Mouse (Mus musculus): ENCODE measurements at regions not wholly inside any gene's neighbourhood (a gene's known extent, or its start where the extent isn't known, plus 50 kb on each side); places are given as distances from the start of the nearest gene placed in this dataset.

GRCm38 (mm10) chr12:10878791-10879190 lies 272.1 kb downstream of the Kcns3 start:
- Histone ChIP-seq H3K4me1 (ENCODE audit: insufficient read depth, low read length) (no peaks in the 10 kb centered on the region), H3K4me3 (ENCODE audit: low read length) (no peak overlapping the region), H3K27ac (no peak overlapping the region), H3K27me3 (ENCODE audit: insufficient read depth, low read length) (no peaks in the 10 kb centered on the region), H3K4me2 (ENCODE audit: low read depth, low read length) (no peak overlapping the region), H3K36me3 (ENCODE audit: insufficient read depth, low read length) (no peaks in the 10 kb centered on the region), H3K9ac (replicated peaks; ENCODE audit: low read length) (no peak overlapping the region), H3K9me3 (ENCODE audit: low read length) (no peaks in the 10 kb centered on the region)
- TF ChIP-seq CTCF (IDR thresholded peaks at IDR 0.05; ENCODE audit: low read depth) = no peak
- no peak for DNase-seq (ENCODE audit: low spot score)
- ATAC-seq = no peak

- no peak for TF ChIP-seq CTCF (IDR thresholded peaks at IDR 0.05; ENCODE audit: low read depth)
- ATAC-seq (no peak), DNase-seq (ENCODE audit: low spot score) (no peak)
- H3K9ac ChIP-seq (replicated peaks; ENCODE audit: low read length) = no peak overlapping the region
- H3K4me3 ChIP-seq (ENCODE audit: low read length) = no peak overlapping the region
- no peaks in the 10 kb centered on the region for H3K4me1 ChIP-seq (ENCODE audit: insufficient read depth, low read length)
- H3K9me3 ChIP-seq (ENCODE audit: low read length) = no peaks in the 10 kb centered on the region
- no peaks in the 10 kb centered on the region for H3K36me3 ChIP-seq (ENCODE audit: insufficient read depth, low read length)
- no peaks in the 10 kb centered on the region for H3K27me3 ChIP-seq (ENCODE audit: insufficient read depth, low read length)
- WGBS = 28% methylated on average over 9 of the region's 9 CpGs
- H3K4me2 ChIP-seq (ENCODE audit: low read depth, low read length) = no peak overlapping the region
- H3K27ac ChIP-seq = no peak overlapping the region
These were observed 276.0 kb downstream of the Kcns3 start for GRCm38 (mm10) chr12:10874589-10875554.

GRCm38 (mm10) chr12:10873716-10874401 lies 277.0 kb downstream of the Kcns3 start:
- ATAC-seq = no peak
- 63% methylated on average over 4 of the region's 4 CpGs for WGBS

GRCm38 (mm10) chr12:10867674-10868635 lies 282.9 kb downstream of the Kcns3 start:
- Histone ChIP-seq H3K4me2 (ENCODE audit: low read depth, low read length) (no peak overlapping the region), H3K27me3 (ENCODE audit: insufficient read depth, low read length) (no peaks in the 10 kb centered on the region), H3K9ac (replicated peaks; ENCODE audit: low read length) (no peak overlapping the region), H3K4me3 (ENCODE audit: low read length) (no peak overlapping the region), H3K9me3 (ENCODE audit: low read length) (no peaks in the 10 kb centered on the region), H3K36me3 (ENCODE audit: insufficient read depth, low read length) (no peaks in the 10 kb centered on the region), H3K4me1 (ENCODE audit: insufficient read depth, low read length) (peaks cover 6% of the 10 kb centered on the region; the same call in 1 of the 2 replicates), H3K27ac (no peak overlapping the region)
- TF ChIP-seq CTCF (IDR thresholded peaks at IDR 0.05; ENCODE audit: low read depth) = no peak
- ATAC-seq (peak; percentile 69), DNase-seq (ENCODE audit: low spot score) (peak; percentile 23)
- 53% methylated on average over 15 of the region's 15 CpGs for WGBS

More at GRCm38 (mm10) chr12:10873716-10874401, 277.0 kb downstream of the Kcns3 start:
- Histone ChIP-seq H3K4me3 (ENCODE audit: low read length) (no peak overlapping the region), H3K27ac (no peak overlapping the region), H3K9ac (replicated peaks; ENCODE audit: low read length) (no peak overlapping the region), H3K9me3 (ENCODE audit: low read length) (no peaks in the 10 kb centered on the region), H3K4me1 (ENCODE audit: insufficient read depth, low read length) (no peaks in the 10 kb centered on the region), H3K36me3 (ENCODE audit: insufficient read depth, low read length) (no peaks in the 10 kb centered on the region), H3K27me3 (ENCODE audit: insufficient read depth, low read length) (no peaks in the 10 kb centered on the region), H3K4me2 (ENCODE audit: low read depth, low read length) (no peak overlapping the region)
- no peak for DNase-seq (ENCODE audit: low spot score)
- no peak for TF ChIP-seq CTCF (IDR thresholded peaks at IDR 0.05; ENCODE audit: low read depth)

GRCm38 (mm10) chr12:10866907-10867538 lies 283.8 kb downstream of the Kcns3 start:
- peak; percentile 74 for DNase-seq (ENCODE audit: low spot score)
- TF ChIP-seq CTCF (IDR thresholded peaks at IDR 0.05; ENCODE audit: low read depth) = no peak
- Histone ChIP-seq H3K36me3 (ENCODE audit: insufficient read depth, low read length) (no peaks in the 10 kb centered on the region), H3K4me3 (ENCODE audit: low read length) (no peak overlapping the region), H3K27ac (no peak overlapping the region), H3K9me3 (ENCODE audit: low read length) (no peaks in the 10 kb centered on the region), H3K4me1 (ENCODE audit: insufficient read depth, low read length) (peaks cover 6% of the 10 kb centered on the region; the same call in 1 of the 2 replicates), H3K4me2 (ENCODE audit: low read depth, low read length) (no peak overlapping the region), H3K9ac (replicated peaks; ENCODE audit: low read length) (no peak overlapping the region), H3K27me3 (ENCODE audit: insufficient read depth, low read length) (no peaks in the 10 kb centered on the region)
- ATAC-seq = peak; percentile 28; the same call in 1 of the 2 replicates
- WGBS = 56% methylated on average over 3 of the region's 3 CpGs

GRCm38 (mm10) chr12:10865294-10865693 lies 285.6 kb downstream of the Kcns3 start:
- Histone ChIP-seq H3K27ac (no peak overlapping the region), H3K4me1 (ENCODE audit: insufficient read depth, low read length) (peaks cover 6% of the 10 kb centered on the region; the same call in 1 of the 2 replicates), H3K4me2 (ENCODE audit: low read depth, low read length) (no peak overlapping the region), H3K27me3 (ENCODE audit: insufficient read depth, low read length) (no peaks in the 10 kb centered on the region), H3K9ac (replicated peaks; ENCODE audit: low read length) (no peak overlapping the region), H3K4me3 (ENCODE audit: low read length) (no peak overlapping the region), H3K9me3 (ENCODE audit: low read length) (no peaks in the 10 kb centered on the region), H3K36me3 (ENCODE audit: insufficient read depth, low read length) (no peaks in the 10 kb centered on the region)
- TF ChIP-seq CTCF (IDR thresholded peaks at IDR 0.05; ENCODE audit: low read depth) = no peak
- ATAC-seq (no peak), DNase-seq (ENCODE audit: low spot score) (no peak)
- WGBS = 93% methylated on average over 2 of the region's 2 CpGs
